Mouse (Mus musculus) forebrain, embryonic 15.5 days (tissue): ENCODE data around the gene Hoxa9. TPM values are rescaled to one million over a fixed set of nuclear protein-coding genes. Genes with fewer than 3 reads are reported as not detected.

ENCODE experiments used
- ATAC-seq: fragments of 200-750 bp; cut with Nextera tagmentation; replicated peaks from 2 replicates; pipeline ENCODE4 v1.8.0; 2017; ENCODE audit warnings: mild to moderate bottlenecking, moderate TSS enrichment, moderate library complexity
- H3K27ac ChIP-seq: fragments of 300-500 bp; sonication (generic); replicated peaks from 2 replicates; pipeline ENCODE4 v1.5.1; 2015; ENCODE audit warnings: mild to moderate bottlenecking, inconsistent platforms
- H3K27me3 ChIP-seq: fragments of 300-500 bp; sonication (generic); 2 replicates; pipeline ENCODE4 v1.6.1; 2015; ENCODE audit warnings: inconsistent platforms
- H3K36me3 ChIP-seq: fragments of 300-500 bp; sonication (generic); 2 replicates; pipeline ENCODE4 v1.6.1; 2015; ENCODE audit warnings: mild to moderate bottlenecking, inconsistent platforms
- H3K4me1 ChIP-seq: fragments of 300-500 bp; sonication (generic); 2 replicates; pipeline ENCODE4 v1.6.1; 2015; ENCODE audit warnings: inconsistent platforms
- H3K4me2 ChIP-seq: fragments of 300-500 bp; sonication (generic); replicated peaks from 2 replicates; pipeline ENCODE4 v1.6.1; 2015; ENCODE audit warnings: mild to moderate bottlenecking, inconsistent platforms
- H3K4me3 ChIP-seq: fragments of 300-500 bp; sonication (generic); 2 replicates; pipeline ENCODE4 v1.5.1; 2015; ENCODE audit warnings: mild to moderate bottlenecking, inconsistent platforms
- H3K9ac ChIP-seq: fragments of 300-500 bp; sonication (generic); replicated peaks from 2 replicates; pipeline ENCODE4 v1.6.1; 2015; ENCODE audit warnings: mild to moderate bottlenecking, inconsistent platforms
- H3K9me3 ChIP-seq: fragments of 300-500 bp; sonication (generic); 2 replicates; pipeline ENCODE4 v1.6.1; 2016; ENCODE audit warnings: inconsistent platforms
- WGBS: fragments of 180-500 bp; shearing (Covaris S2); methylation state at CpG from one replicate; pipeline ENCODE4 v1.1.7; 2015; ENCODE audit warnings: mixed read lengths; 5-methylcytosine and 5-hydroxymethylcytosine counted together
- polyA plus RNA-seq: library from polyadenylated mRNA; unstranded; fragments of >200 nt; fragmentation: Nextera tagmentation; extraction: Ambion mirVana; gene quantifications from 2 replicates; pipeline ENCODE4 v1.2.1, GENCODE M21; 2015

The Hoxa9 gene
- polyA plus RNA-seq, 1 experiment from 2014 or later = not detected

DNA sequence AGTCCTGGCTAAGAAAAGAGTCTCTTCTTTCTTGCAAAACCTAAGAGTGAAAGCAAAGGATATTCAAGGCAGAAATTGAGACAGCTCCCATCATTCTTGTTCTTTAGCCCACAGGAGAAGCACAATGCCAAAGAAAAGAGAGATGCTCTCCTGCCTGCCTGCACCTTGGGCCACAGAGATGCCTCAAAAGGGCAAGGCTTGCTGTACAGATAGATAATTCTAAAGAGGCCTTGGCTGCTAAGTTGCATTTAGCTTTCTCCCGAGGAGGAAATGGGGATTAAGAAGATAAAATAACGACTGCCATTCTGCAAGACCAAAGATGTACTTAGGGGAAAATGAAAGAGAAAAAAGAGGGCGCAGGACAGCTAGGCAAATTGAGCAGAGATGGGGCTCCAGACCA lies 16.0 kb upstream of the Hoxa9 start:
- H3K4me2 ChIP-seq = no peak overlapping the region
- no peak overlapping the region for H3K4me3 ChIP-seq
- H3K9me3 ChIP-seq = no peaks in the 10 kb centered on the region
- H3K27me3 ChIP-seq = peaks cover 97% of the 10 kb centered on the region
- 3% methylated on average over 3 of the region's 3 CpGs for WGBS
- no peak overlapping the region for H3K9ac ChIP-seq
- no peak for ATAC-seq
- H3K4me1 ChIP-seq = no peaks in the 10 kb centered on the region
- no peaks in the 10 kb centered on the region for H3K36me3 ChIP-seq
- H3K27ac ChIP-seq = no peak overlapping the region

DNA sequence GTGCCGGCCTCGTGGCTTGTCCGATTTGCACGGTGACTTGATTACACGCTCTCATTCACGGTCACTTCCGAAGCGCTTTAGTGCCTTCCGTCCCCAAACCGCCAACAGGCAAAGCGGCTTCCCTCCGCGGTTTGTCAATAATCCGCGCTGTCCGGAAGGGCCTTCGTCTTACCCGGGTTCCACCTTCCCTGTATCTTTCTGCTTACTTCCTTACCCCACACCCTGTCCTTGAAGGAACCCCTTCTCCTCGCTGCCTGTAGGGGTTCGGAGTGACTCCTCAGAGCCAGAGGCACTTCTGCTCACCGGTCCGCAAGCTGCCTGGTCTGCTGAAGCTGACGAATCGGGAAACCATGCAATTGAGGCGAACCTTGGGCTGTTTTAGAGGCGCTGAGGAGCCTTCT lies 15.5 kb upstream of the Hoxa9 start:
- WGBS = under 1% methylated on average over 26 of the region's 26 CpGs
- no peaks in the 10 kb centered on the region for H3K36me3 ChIP-seq
- no peak overlapping the region for H3K4me3 ChIP-seq
- H3K4me1 ChIP-seq = no peaks in the 10 kb centered on the region
- no peak overlapping the region for H3K9ac ChIP-seq
- no peak for ATAC-seq
- peaks cover 97% of the 10 kb centered on the region for H3K27me3 ChIP-seq
- H3K4me2 ChIP-seq = no peak overlapping the region
- H3K9me3 ChIP-seq = no peaks in the 10 kb centered on the region
- H3K27ac ChIP-seq = no peak overlapping the region

DNA sequence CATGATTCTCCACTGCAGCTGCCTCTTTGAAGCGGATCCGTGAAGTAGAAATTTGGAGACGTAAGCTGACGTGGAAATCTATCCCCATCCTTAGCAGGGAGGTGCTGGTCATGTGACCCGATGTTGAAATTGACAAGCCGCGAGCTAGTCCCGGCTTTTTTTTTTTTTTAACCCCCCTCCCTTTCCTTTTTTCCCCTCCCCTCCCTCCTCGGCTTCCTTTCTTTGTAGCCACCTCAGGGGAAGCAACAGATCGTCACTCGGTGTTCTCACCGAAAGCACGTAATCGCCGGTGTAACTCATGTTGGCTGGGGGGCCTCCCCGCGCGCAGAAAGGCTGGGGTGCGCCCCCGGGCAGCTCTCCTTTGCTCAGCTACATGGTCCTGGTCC lies 14.9 kb upstream of the Hoxa9 start, which contains the start of gene Hoxa11:
Gene Hoxa11, minus strand, starts transcription at position 54 of the 386 bp plus-strand sequence.
- Histone ChIP-seq H3K27ac (no peak within 1 kb of the TSS), H3K36me3 (no peaks in the 10 kb centered on the region), H3K27me3 (peaks cover 97% of the 10 kb centered on the region), H3K4me1 (no peaks in the 10 kb centered on the region), H3K4me2 (no peak within 1 kb of the TSS), H3K4me3 (no peak within 1 kb of the TSS), H3K9ac (no peak within 1 kb of the TSS), H3K9me3 (no peaks in the 10 kb centered on the region)
- WGBS = 1% methylated on average over 20 of the region's 20 CpGs
- no peak for ATAC-seq

DNA sequence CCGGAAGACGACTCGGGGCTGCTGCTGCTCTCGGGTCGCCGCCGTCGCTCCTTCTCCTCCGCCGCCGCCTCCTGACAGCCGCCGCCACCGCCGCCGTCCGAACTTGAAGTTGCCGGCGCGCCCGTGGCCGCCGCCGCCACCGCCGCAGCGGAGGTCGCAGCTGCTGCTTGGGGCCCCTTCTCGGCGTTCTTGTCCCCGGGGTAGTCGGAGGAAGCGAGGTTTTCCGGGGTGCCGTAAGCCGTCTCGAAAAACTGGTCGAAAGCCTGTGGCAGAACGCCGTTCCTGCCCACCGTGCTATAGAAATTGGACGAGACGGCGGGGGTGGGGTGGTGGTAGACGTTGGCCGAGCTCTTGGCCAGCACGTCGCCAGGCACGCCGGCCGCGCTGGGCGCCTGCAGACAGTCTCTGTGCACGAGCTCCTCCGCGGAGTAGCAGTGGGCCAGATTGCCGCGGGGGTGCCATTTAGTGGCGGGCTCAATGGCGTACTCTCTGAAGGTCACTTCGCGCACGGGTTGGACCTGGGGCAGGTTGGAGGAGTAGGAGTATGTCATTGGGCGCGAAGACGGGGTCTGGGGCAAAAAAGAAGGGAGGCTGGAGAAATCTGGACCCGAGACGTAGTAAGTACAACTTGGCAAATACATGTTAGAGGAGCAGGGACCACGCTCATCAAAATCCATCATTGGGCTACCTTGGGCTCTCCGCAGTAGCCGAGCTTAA lies 14.3 kb upstream of the Hoxa9 start:
- ATAC-seq = no peak
- Histone ChIP-seq H3K27me3 (peaks cover 99% of the 10 kb centered on the region), H3K9ac (no peak overlapping the region), H3K27ac (no peak overlapping the region), H3K4me1 (0 out of 2 replicates have a peak, but pooled peaks cover 1% of the 10 kb centered on the region), H3K4me3 (no peak overlapping the region), H3K36me3 (no peaks in the 10 kb centered on the region), H3K9me3 (no peaks in the 10 kb centered on the region), H3K4me2 (no peak overlapping the region)
- WGBS = under 1% methylated on average over 71 of the region's 71 CpGs

DNA sequence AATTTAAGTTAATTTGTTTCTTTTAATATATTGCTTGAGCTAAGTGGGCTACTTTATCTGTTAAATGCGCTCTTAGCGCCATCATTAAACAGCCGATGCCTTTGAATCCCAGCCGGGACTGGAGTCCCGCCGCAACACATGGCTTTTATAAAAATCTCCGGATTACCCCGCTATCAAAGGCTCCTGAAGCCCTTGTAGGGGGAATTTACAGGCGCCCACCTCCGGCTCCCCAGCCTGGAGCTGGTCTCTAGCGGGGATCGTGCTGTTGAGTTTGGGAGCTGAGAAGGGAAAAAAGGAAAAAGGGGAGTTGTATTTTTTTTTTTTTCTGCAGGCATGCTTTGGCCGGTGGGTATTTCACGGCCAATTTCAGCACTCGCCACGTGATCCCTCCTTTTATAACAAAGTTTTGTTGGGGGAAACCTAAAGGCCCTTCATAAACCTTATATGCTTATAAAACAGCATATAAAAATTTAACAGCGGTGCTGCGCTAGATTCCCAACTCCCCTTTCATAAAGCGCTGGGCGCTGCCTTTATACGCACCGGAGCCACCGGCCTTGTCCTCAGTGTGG lies 13.7 kb upstream of the Hoxa9 start:
- 0 out of 2 replicates have a peak, but pooled peaks cover 3% of the 10 kb centered on the region for H3K4me1 ChIP-seq
- no peaks in the 10 kb centered on the region for H3K36me3 ChIP-seq
- no peak overlapping the region for H3K27ac ChIP-seq
- no peak for ATAC-seq
- no peak overlapping the region for H3K4me2 ChIP-seq
- no peak overlapping the region for H3K4me3 ChIP-seq
- WGBS = 3% methylated on average over 23 of the region's 23 CpGs
- H3K9me3 ChIP-seq = no peaks in the 10 kb centered on the region
- H3K27me3 ChIP-seq = peaks cover 99% of the 10 kb centered on the region
- no peak overlapping the region for H3K9ac ChIP-seq

DNA sequence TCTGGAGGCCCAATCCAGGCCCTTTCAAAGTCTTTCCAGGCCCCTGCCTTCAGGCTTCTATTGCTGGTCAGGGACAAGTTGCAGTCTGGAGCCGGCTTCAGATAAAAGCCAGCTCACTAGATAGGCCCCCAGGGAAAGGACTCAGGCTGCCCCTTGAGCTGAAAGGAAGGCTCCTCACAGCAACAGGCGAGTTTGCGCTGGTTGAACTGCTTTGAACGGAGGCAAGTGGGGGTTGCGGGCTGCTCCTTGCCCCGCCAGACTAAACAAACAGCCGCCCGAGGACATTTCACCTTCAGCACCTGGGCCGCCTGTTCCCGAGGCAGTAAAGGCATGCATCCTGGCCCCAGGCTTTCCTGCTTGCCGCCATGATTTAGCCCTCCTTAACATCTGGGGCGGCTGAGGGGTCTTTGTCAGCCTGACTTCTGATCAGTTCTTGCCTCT lies 12.8 kb upstream of the Hoxa9 start:
- Histone ChIP-seq H3K9me3 (no peaks in the 10 kb centered on the region), H3K4me3 (no peak overlapping the region), H3K4me1 (0 out of 2 replicates have a peak, but pooled peaks cover 3% of the 10 kb centered on the region), H3K36me3 (no peaks in the 10 kb centered on the region), H3K9ac (no peak overlapping the region), H3K27me3 (peaks cover 98% of the 10 kb centered on the region), H3K4me2 (no peak overlapping the region), H3K27ac (no peak overlapping the region)
- ATAC-seq = no peak
- under 1% methylated on average over 12 of the region's 12 CpGs for WGBS

DNA sequence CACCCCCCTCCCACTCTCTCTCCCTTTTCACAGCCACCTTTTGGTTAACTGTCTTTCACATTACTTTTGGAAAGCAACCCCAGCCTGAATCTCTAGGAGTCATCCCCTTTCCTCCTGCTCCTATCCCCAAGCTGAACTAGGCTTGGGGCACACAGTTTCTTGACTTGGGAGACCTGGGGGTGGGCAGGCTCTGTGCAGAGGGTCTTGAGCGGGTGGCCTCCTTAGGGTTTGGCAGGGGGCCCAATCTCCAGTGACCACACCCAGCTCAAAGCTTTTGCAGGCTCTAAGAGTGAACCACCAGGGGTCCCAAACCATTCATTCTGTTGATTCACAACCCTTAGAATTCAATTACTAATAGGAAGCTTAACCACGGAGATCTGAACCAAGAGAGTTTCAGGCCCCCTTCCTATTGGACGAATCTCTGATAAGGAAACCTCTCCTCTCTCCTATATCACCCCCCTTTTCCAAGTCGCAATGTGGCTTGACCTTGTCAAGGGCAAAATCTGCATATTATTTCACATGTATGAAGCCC lies 12.0 kb upstream of the Hoxa9 start:
- Histone ChIP-seq H3K9me3 (no peaks in the 10 kb centered on the region), H3K4me2 (no peak overlapping the region), H3K9ac (no peak overlapping the region), H3K4me1 (0 out of 2 replicates have a peak, but pooled peaks cover 3% of the 10 kb centered on the region), H3K27ac (no peak overlapping the region), H3K4me3 (no peak overlapping the region), H3K27me3 (peaks cover 98% of the 10 kb centered on the region), H3K36me3 (no peaks in the 10 kb centered on the region)
- no peak for ATAC-seq
- WGBS = under 1% methylated on average over 4 of the region's 4 CpGs

DNA sequence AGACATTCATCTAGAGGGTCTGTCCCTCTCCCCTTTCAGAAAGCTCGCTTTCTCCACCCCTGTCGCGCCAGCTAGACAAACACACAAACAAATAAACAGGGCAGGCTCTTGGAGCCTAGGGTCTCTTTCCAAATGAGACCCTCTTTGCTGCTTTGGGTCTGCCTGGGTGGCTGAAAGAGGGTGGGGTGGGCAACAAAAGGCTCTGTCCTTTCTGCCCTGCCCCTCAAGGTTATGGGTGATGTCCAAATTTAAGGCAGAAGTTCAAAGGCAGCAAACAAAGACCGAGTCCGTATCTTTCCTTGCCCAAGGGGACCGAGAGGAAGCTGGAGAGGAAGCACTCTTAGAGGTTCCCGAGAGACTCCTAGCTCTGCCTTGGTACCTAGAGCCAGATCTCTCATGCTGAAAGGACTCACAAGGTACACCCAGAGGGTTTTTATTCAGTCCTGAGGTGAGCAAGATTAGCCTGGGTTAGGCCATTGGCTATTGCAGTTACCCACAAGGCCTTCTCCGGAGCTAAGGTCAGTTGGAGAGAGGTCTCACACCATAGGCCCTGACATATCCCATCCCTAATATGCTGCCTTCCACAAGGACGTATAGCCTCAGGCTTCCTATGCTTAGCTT lies 10.2 kb upstream of the Hoxa9 start:
- 0 out of 2 replicates have a peak, but pooled peaks cover 3% of the 10 kb centered on the region for H3K4me1 ChIP-seq
- WGBS = 4% methylated on average over 9 of the region's 9 CpGs
- no peaks in the 10 kb centered on the region for H3K9me3 ChIP-seq

DNA sequence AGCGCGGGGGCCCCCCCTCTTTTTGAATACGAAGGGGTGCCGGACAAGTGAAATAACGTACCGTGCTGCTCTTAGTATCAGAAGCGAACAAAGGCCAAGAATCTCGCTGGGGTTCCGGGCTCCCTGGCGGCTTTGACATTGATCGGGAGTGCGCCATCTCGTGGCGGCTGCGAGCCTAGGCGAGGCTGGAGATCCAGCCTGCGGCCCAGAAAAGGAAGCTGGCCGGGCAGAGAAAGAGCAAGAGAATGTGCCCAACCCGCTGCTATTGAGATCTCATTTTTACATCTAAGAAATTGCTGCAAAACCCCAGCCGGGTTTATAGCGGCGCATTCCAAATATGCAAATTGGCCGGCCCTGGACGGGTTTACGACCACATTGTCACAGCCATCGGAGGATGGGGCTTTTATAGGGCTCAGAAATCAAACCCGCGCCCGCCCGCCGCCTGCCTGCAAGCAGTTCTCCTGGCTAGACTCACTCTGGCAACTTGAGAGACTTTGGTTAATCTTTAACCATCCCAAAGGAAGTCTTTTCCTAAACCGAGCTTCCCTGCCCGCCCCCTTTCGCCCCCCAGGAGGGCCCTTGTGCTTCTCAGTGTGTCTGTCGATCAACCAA lies 9.6 kb upstream of the Hoxa9 start, which contains the start of gene Hoxa10:
Gene Hoxa10, minus strand, starts transcription at position 466 of the 612 bp plus-strand sequence.
- Histone ChIP-seq H3K4me3 (no peak within 1 kb of the TSS), H3K27ac (no peak within 1 kb of the TSS), H3K9ac (no peak within 1 kb of the TSS), H3K4me2 (no peak within 1 kb of the TSS), H3K4me1 (0 out of 2 replicates have a peak, but pooled peaks cover 3% of the 10 kb centered on the region), H3K36me3 (no peaks in the 10 kb centered on the region), H3K9me3 (no peaks in the 10 kb centered on the region), H3K27me3 (peaks cover 99% of the 10 kb centered on the region)
- 1% methylated on average over 35 of the region's 35 CpGs for WGBS
- no peak for ATAC-seq

More for the DNA sequence above, 10.2 kb upstream of the Hoxa9 start:
- H3K4me2 ChIP-seq = no peak overlapping the region
- H3K9ac ChIP-seq = no peak overlapping the region
- ATAC-seq = no peak
- no peaks in the 10 kb centered on the region for H3K36me3 ChIP-seq
- H3K27me3 ChIP-seq = peaks cover 99% of the 10 kb centered on the region
- H3K4me3 ChIP-seq = no peak overlapping the region
- no peak overlapping the region for H3K27ac ChIP-seq

DNA sequence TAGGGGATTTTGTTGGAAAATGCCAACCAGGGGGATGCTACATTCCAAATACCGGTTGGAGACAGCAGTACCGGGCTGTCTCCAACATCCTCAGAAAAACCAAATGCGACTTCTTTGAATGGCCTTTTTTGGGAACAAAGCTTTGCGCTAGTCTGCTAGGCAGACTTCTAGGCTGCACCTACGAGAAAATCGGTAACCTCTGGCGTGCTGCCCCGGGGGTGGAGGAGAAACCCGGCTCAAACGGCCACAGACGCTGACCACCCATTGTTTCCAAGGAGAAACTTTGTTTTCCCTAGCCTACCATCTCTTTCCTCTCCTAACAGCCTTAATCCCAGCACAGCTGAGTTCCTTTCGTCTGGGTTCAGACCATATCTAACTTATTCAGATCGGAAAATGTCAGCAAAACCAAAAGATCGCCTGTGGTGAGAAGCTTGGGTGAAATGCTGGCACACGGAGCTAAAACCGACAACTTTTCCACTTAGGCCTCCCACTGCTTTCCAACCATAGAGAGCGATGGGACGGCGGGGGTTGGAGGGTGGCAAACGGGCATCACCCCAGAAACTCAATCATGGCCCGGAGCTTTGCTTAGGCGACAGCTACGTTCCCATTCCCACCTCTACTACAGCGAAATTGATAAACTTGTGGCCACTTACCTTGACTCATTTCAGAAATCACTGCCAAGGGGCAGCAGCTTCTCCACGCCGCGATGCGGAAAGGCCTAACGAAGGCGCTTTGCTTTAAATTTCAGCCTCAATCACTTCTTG lies 8.9 kb upstream of the Hoxa9 start:
- no peak overlapping the region for H3K4me2 ChIP-seq
- 0 out of 2 replicates have a peak, but pooled peaks cover 3% of the 10 kb centered on the region for H3K4me1 ChIP-seq
- no peak overlapping the region for H3K27ac ChIP-seq
- no peak overlapping the region for H3K4me3 ChIP-seq
- no peaks in the 10 kb centered on the region for H3K36me3 ChIP-seq
- H3K27me3 ChIP-seq = peaks cover 99% of the 10 kb centered on the region
- no peak overlapping the region for H3K9ac ChIP-seq
- whole genome bisulfite sequencing = 3% methylated on average over 30 of the region's 30 CpGs
- ATAC-seq = no peak
- H3K9me3 ChIP-seq = no peaks in the 10 kb centered on the region

DNA sequence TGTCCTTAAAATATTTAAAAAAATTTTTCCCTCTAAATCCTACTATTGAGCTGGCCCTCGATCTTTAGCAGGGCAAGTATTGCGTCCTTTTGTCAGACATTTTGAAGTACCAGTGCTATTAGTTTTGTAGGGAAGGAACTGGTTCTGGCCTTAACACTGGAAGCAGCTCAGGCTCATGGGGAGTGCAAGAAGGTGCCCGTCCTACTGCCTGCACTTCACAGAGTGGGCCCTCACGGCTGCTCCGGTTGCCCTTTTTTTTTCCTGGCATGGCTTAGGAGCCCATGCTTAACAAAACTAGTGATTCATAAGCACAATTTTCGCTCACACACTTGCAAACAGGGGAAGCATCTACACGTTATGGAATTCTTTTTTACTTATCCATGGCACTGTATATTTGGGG lies 8.1 kb upstream of the Hoxa9 start:
- H3K36me3 ChIP-seq = no peaks in the 10 kb centered on the region

More for the DNA sequence above, 8.1 kb upstream of the Hoxa9 start:
- H3K4me2 ChIP-seq = no peak overlapping the region
- no peak overlapping the region for H3K4me3 ChIP-seq
- H3K9ac ChIP-seq = no peak overlapping the region
- no peaks in the 10 kb centered on the region for H3K9me3 ChIP-seq
- no peak overlapping the region for H3K27ac ChIP-seq
- H3K4me1 ChIP-seq = 0 out of 2 replicates have a peak, but pooled peaks cover 3% of the 10 kb centered on the region
- WGBS = 3% methylated on average over 7 of the region's 7 CpGs
- no peak for ATAC-seq
- H3K27me3 ChIP-seq = peaks cover 99% of the 10 kb centered on the region
